Mouse (Mus musculus) C2C12 (cell line): ENCODE results near the gene Cacna1h.

Source experiments
- CEBPB ChIP-seq: IDR thresholded peaks from one replicate; pipeline ENCODE4 v1.6.1; 2011; ENCODE audit warnings: low read depth, mild to moderate bottlenecking, control low read depth, moderate library complexity
- CTCF ChIP-seq: IDR thresholded peaks from one replicate; pipeline ENCODE4 v1.5.1; 2011; ENCODE audit not compliant: control insufficient read depth, insufficient read depth, insufficient read length
- MAX ChIP-seq: IDR thresholded peaks from one replicate; pipeline ENCODE4 v1.6.1; 2011; ENCODE audit warnings: mild to moderate bottlenecking, control low read depth
- MYOD1 ChIP-seq: IDR thresholded peaks from one replicate; pipeline ENCODE4 v1.6.1; 2011; ENCODE audit warnings: low read depth; ENCODE audit not compliant: control insufficient read depth, insufficient read length
- MYOG ChIP-seq: IDR thresholded peaks from one replicate; pipeline ENCODE4 v1.6.1; 2011; ENCODE audit not compliant: control insufficient read depth, insufficient read length; ENCODE audit errors: extremely low read depth
- USF1 ChIP-seq: IDR thresholded peaks from one replicate; pipeline ENCODE4 v1.6.1; 2011; ENCODE audit warnings: low read depth, mild to moderate bottlenecking, control low read depth, moderate library complexity

DNA sequence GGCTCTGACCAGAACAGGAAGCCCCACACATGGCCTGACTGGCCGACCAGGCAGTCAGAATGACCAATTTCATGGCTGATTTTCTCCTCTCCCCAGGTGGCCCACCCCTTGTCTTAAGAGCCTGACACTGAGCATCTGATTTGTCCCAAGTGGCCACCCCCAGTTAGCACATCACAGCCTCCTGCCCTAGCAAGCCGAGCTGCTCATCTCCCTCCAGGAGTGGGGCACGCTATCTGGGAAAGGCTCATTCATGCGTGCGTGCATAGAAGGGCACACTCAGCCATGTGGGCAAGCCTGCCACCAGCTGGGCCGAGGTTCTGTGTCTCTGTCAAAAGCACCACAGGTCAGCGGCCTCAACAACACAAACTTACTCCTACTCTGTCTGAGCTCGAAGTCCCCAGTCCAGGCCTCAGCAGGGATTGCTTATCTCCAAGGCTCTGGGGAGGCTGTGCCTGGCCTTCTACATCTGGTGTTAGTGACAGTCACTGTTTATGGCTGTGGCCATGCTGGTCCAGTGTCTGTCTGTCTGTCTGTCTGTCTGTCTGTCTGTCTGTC, 9.0 kb downstream of the Cacna1h start:
- TF ChIP-seq CTCF, result no peak
- no peak for TF ChIP-seq MAX
- TF ChIP-seq CEBPB, result no peak
- TF ChIP-seq USF1, result no peak
- TF ChIP-seq MYOG, result no peak
- TF ChIP-seq MYOD1, result no peak
